Mouse (Mus musculus) liver, adult 2 months (tissue): ENCODE measurements around the gene Speg. TPM values are rescaled to one million over a fixed set of nuclear protein-coding genes. Genes with fewer than 3 reads are reported as not detected.

Experiments used
- DNase-seq: peaks from one replicate; pipeline ENCODE4 v3.0.0-alpha.2; 2011; ENCODE audit warnings: low read depth, low spot score; ENCODE audit errors: extremely low read depth
- H3K27ac ChIP-seq: fragments of 200-500 bp; replicated peaks from 2 replicates; pipeline ENCODE4 v1.5.1; 2012; ENCODE audit warnings: low read depth, mild to moderate bottlenecking, control low read depth, inconsistent platforms, low read length; ENCODE audit not compliant: insufficient read depth
- H3K27me3 ChIP-seq: fragments of 200-500 bp; 2 replicates; pipeline ENCODE4 v1.6.1; 2012; ENCODE audit warnings: mild to moderate bottlenecking, moderate library complexity, low read length, inconsistent platforms; ENCODE audit not compliant: control insufficient read depth, insufficient read depth
- H3K36me3 ChIP-seq: fragments of 200-500 bp; 2 replicates; pipeline ENCODE4 v1.6.1; 2012; ENCODE audit warnings: low read length, inconsistent platforms; ENCODE audit not compliant: control insufficient read depth, insufficient read depth
- H3K4me1 ChIP-seq: fragments of 200-500 bp; 2 replicates; pipeline ENCODE4 v1.6.1; 2011; ENCODE audit warnings: low read length; ENCODE audit not compliant: control insufficient read depth, insufficient read depth
- H3K4me3 ChIP-seq: fragments of 200-500 bp; 2 replicates; pipeline ENCODE4 v1.5.1; 2011; ENCODE audit warnings: low read depth, mild to moderate bottlenecking, control low read depth, low read length, moderate library complexity; ENCODE audit not compliant: insufficient read depth
- H3K79me2 ChIP-seq: fragments of 200-500 bp; 2 replicates; pipeline ENCODE4 v1.6.1; 2012; ENCODE audit warnings: inconsistent platforms, mild to moderate bottlenecking, low read length, moderate library complexity; ENCODE audit not compliant: control insufficient read depth, insufficient read depth
- H3K9ac ChIP-seq: fragments of 200-500 bp; 2 replicates; pipeline ENCODE4 v1.6.1; 2012; ENCODE audit warnings: low read depth, mild to moderate bottlenecking, control low read depth, inconsistent platforms, low read length
- CTCF ChIP-seq: fragments of 200-500 bp; IDR thresholded peaks from 2 replicates; pipeline ENCODE4 v1.5.1; 2011; ENCODE audit warnings: low read depth, low read length, control low read depth
- POLR2A ChIP-seq: fragments of 200-500 bp; IDR thresholded peaks from 2 replicates; pipeline ENCODE4 v1.6.1; 2011; ENCODE audit warnings: low read length, control low read depth; ENCODE audit not compliant: insufficient read depth; ENCODE audit errors: extremely low read depth
- WGBS: fragments of 180-500 bp; shearing (Covaris S2); methylation state at CpG from one replicate; pipeline ENCODE4 v1.1.7; 2018; 5-methylcytosine and 5-hydroxymethylcytosine counted together
- polyA plus RNA-seq: library from polyadenylated mRNA; depleted of rRNA; stranded (reverse); fragments of >200 nt; gene quantifications from 2 replicates; pipeline ENCODE4 v1.2.3, GENCODE M21; 2012
- total RNA-seq: library from RNA; depleted of rRNA; stranded (reverse); fragments of >200 nt; gene quantifications from 2 replicates; pipeline ENCODE4 v1.2.3, GENCODE M21; 2014

Gene Speg
- total and polyA plus RNA-seq, 2 experiments, result 0.55 to 3.4 TPM

DNA sequence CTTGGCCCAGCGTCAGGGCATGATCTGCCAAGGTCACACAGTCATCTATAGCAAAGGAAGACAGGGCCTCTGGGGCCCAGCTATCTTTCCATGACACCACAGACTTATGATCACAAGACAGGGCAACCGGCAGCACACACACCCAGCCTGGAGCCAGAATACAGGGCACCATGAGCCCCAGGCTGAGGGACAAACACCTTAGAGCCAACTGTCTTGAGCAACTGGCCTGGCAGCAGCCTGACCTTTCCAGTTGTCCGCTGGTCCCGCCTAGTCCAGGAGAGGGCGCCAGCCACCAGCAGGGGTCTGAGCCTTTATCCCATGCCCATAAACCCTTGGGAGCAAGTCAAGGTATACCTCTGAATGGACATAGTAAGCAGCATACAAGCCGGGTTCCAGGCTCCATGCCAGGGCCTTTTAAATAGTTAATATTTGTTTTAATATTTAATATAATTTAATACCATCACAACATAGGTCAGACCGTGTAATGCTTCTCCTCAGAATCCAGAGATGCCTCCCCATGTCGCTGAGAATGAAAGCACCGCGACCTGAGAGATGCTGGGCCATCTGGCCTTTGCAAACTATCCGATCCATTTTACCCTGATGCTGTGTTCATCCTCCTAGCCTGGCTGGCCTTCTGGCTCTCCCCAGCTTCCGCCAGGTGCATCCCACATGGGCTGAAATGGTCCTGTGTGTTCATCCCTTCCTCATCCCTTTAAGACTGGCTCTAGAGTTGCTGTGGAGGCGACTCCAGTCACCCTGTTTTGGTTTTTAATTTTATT lies 3.6 kb upstream of the Speg start:
- TF ChIP-seq CTCF (peak; percentile 64), POLR2A (no peak)
- Histone ChIP-seq H3K4me3 (no peak overlapping the region), H3K27ac (no peak overlapping the region), H3K9ac (no peak overlapping the region), H3K27me3 (peaks cover 10% of the 10 kb centered on the region), H3K79me2 (no peaks in the 10 kb centered on the region), H3K36me3 (no peaks in the 10 kb centered on the region), H3K4me1 (no peaks in the 10 kb centered on the region)
- peak; percentile 46 for DNase-seq
- WGBS, result 62% methylated on average over 13 of the region's 13 CpGs

DNA sequence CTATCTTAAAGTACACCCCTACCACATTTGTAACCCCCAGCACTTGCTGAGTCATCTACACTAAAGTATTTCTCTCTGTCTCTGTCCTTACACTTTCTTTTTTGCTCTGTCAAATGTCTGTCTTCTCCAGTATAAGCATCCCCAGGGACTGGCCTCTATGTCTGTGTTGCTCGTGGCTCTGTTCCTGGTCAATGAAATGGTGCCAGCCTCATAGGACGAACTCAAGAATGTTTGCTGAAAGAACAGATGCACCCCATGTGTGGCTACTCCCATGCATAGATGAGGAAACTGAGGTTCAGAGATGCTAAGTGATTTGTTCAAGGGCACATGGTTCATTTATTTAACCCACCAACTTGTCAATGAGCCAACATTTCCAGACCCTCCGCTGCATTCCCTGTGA lies 2.6 kb upstream of the Speg start:
- Histone ChIP-seq H3K4me3 (no peak overlapping the region), H3K9ac (no peak overlapping the region), H3K27me3 (peaks cover 10% of the 10 kb centered on the region), H3K79me2 (no peaks in the 10 kb centered on the region), H3K36me3 (no peaks in the 10 kb centered on the region), H3K4me1 (no peaks in the 10 kb centered on the region), H3K27ac (no peak overlapping the region)
- DNase-seq, result no peak
- TF ChIP-seq CTCF (no peak), POLR2A (no peak)
- WGBS, result 77% methylated on average over 3 of the region's 3 CpGs

DNA sequence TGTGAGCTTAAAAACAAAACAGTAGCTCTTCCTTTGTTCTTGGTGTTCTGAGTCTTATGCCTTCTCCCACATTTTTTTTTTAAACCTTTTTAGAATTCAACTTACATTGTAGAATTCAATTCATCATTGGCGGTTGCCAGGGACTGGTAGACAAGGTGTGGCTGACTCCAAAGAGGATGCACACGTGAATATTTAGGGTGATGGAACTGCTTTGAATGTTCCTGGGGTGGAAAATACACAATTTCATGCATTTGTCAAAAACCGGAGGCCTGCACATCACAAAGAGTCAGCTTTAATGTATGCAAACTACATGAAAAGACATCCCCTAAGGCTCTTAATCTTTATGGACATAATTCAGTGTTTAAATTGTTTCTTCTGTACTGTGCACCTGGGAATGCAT lies 1.8 kb upstream of the Speg start:
- Histone ChIP-seq H3K4me1 (no peaks in the 10 kb centered on the region), H3K4me3 (no peak overlapping the region), H3K27me3 (peaks cover 10% of the 10 kb centered on the region), H3K27ac (no peak overlapping the region), H3K36me3 (no peaks in the 10 kb centered on the region), H3K9ac (no peak overlapping the region), H3K79me2 (no peaks in the 10 kb centered on the region)
- 83% methylated on average over 3 of the region's 3 CpGs for WGBS
- TF ChIP-seq CTCF, result no peak
- TF ChIP-seq POLR2A, result no peak
- DNase-seq, result no peak

DNA sequence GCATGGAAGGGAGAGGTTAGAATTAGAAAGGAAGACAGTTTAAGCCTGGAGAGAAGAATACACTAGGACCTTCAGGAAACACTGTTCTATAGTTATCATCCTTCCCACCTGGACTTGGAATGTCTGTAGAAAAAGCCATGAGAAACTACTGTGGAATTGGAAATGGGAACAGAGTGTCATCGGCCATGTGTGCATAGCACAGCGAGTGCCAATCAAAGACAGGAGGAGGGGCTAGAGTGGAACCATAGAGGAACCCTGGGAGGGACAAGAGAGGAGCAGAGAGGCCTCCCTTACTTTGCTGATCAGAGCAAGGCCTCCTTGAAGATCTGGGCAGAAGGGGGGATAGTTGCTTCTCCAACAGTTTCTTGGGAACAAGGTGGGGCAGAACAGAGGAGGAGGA lies 4.1 kb downstream of the Speg start:
- no peak overlapping the region for H3K4me3 ChIP-seq
- no peak for TF ChIP-seq CTCF
- TF ChIP-seq POLR2A, result no peak
- H3K9ac ChIP-seq, result no peak overlapping the region
- no peak for DNase-seq
- H3K79me2 ChIP-seq, result no peaks in the 10 kb centered on the region
- no peak overlapping the region for H3K27ac ChIP-seq
- H3K4me1 ChIP-seq, result no peaks in the 10 kb centered on the region
- H3K27me3 ChIP-seq, result peaks cover 17% of the 10 kb centered on the region
- 54% methylated on average over 2 of the region's 2 CpGs for WGBS
- H3K36me3 ChIP-seq, result no peaks in the 10 kb centered on the region

DNA sequence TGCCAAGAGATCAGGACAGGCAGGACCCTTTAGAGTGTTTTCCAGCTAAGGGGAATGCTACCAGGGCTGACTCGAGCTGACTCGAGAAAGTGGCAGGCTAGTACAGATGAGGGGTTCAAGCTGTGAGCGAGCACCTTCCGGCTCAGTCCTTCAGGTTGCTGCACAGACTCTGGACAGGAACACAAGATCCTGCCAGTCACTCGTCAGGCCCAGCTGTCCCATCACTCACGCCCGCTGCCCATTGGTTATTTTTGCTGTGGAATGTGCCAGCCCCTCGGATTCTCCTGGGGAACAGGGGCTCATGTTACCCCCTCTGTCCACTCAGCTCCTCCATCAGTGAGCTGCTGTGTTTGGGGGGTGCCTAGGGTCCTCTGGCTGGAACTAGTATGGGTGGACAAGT lies 4.8 kb downstream of the Speg start:
- peaks cover 17% of the 10 kb centered on the region for H3K27me3 ChIP-seq
- no peak for DNase-seq
- no peaks in the 10 kb centered on the region for H3K79me2 ChIP-seq
- WGBS, result 84% methylated on average over 8 of the region's 8 CpGs
- no peak overlapping the region for H3K27ac ChIP-seq
- H3K36me3 ChIP-seq, result no peaks in the 10 kb centered on the region
- H3K4me1 ChIP-seq, result no peaks in the 10 kb centered on the region
- H3K4me3 ChIP-seq, result no peak overlapping the region
- H3K9ac ChIP-seq, result no peak overlapping the region
- no peak for TF ChIP-seq CTCF
- no peak for TF ChIP-seq POLR2A

DNA sequence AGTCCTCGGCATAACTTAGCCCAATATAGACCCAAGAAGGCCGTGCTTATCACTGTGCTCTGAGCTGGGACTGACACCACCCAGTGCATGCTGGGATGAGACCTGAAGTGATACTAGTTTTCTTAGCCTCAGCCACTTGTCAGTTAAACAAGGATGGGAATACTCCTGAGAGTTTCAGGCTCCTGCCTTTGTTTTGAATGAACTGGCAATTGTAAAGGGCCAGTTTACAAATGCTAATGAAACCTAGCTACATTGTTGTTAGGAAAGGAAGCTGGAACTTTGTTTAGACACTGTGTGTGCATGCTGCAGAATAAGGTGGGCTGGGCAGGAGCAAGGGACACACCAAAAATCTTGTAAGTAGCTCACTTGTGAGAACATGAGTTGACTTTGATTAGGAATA lies 5.9 kb downstream of the Speg start:
- H3K36me3 ChIP-seq, result no peaks in the 10 kb centered on the region
- no peaks in the 10 kb centered on the region for H3K4me1 ChIP-seq
- WGBS, result 64% methylated on average over 2 of the region's 2 CpGs
- H3K4me3 ChIP-seq, result no peak overlapping the region
- no peak for DNase-seq
- H3K9ac ChIP-seq, result no peak overlapping the region
- no peaks in the 10 kb centered on the region for H3K79me2 ChIP-seq
- TF ChIP-seq CTCF (no peak), POLR2A (no peak)
- no peak overlapping the region for H3K27ac ChIP-seq
- peaks cover 10% of the 10 kb centered on the region; the same call in 1 of the 2 replicates for H3K27me3 ChIP-seq
